30 mouse cellular contexts compared by ENCODE assay signal in the genomic region with DNA sequence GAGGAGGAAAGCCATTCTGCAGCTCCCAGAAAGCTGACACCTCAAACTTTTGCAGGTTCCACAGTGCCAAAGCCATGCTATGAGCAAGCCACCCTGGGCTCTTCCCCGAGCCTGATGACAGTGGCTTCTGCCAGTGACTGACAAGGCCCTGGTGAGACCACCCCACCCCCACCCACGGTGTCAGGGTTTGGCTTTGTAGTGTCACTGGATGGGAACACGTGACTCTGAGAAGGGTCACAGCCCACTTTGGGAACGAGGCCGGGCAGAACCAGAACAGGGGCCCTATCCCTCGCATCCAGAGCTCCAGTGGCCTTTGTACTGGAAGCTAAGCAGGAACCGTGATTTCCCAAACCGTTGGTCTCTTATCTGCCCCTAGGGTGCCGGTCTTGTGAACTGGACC. TPM values are rescaled to one million over a fixed set of nuclear protein-coding genes. Genes with fewer than 3 reads are reported as not detected.
DNase-seq lines count a peak whose midpoint lies in the region; ATAC-seq and TF ChIP-seq lines count a peak whose summit lies in the region.
"Had no signal": no experiment of that assay in that cellular context is flagged by ENCODE, and none has a peak within 500 bp of the region (broad histone marks: within the 10 kb centered on the region; RNA-seq: fewer than 3 reads in every experiment).

No protein-coding gene starts in this region.

- peak overlapping the region; percentile 3; the same call in 1 of the 2 replicates for H3K9ac ChIP-seq in intestine, embryonic 16.5 days (ENCODE audit: low read depth, low read length)
- H3K9ac ChIP-seq in intestine, embryonic 15.5 days = no peak overlapping the region
- H3K9ac ChIP-seq in neural tube, embryonic 13.5 days = no peak overlapping the region
- 0 out of 2 replicates have a peak overlapping the region, but pooled peaks have one; percentile 17 for H3K9ac ChIP-seq in intestine, postnatal 0 days (ENCODE audit: low read depth, low read length)
- H3K9ac ChIP-seq: embryonic facial prominence, embryonic 12.5 days; heart, embryonic 15.5 days; hindbrain, embryonic 14.5 days; liver, embryonic 14.5 days; lung, embryonic 14.5 days; neural tube, embryonic 12.5 days had no signal

- DNase-seq in neural tube, embryonic 10.5 days (ENCODE audit: extremely low spot score, low spot score) = no peak
- no peak for DNase-seq in adrenal gland, adult 18-20 months (ENCODE audit: low spot score in 2 of 2)
- DNase-seq in urinary bladder, postnatal 14 days (ENCODE audit: low spot score) = no peak
- DNase-seq: adrenal gland, postnatal 14 days; cerebellum, adult 11-12 months; cerebellum, adult 9-11 months; embryo, embryonic 11 days; gastrocnemius, postnatal 10 days; heart, postnatal 36 days; kidney, adult 2 months; kidney, postnatal 10 days; layer of hippocampus, postnatal 36 days; liver; lung, embryonic 14.5 days; midbrain, embryonic 14.5 days; right cerebral cortex, postnatal 14 days had no signal

- H3K4me3 ChIP-seq in intestine, embryonic 16.5 days (ENCODE audit: low read length) = no peak overlapping the region
- H3K4me3 ChIP-seq in intestine, embryonic 15.5 days (replicated peaks) = no peak overlapping the region
- H3K4me3 ChIP-seq in neural tube, embryonic 13.5 days = no peak overlapping the region
- no peak overlapping the region for H3K4me3 ChIP-seq in intestine, postnatal 0 days (ENCODE audit: low read depth, low read length)
- H3K4me3 ChIP-seq: embryonic facial prominence, embryonic 12.5 days; forebrain, embryonic 10.5 days; heart, embryonic 15.5 days; neural tube, embryonic 12.5 days had no signal

- peaks cover 58% of the 10 kb centered on the region for H3K4me1 ChIP-seq in intestine, embryonic 16.5 days (ENCODE audit: control insufficient read depth, insufficient read depth, low read length)
- peaks cover 73% of the 10 kb centered on the region for H3K4me1 ChIP-seq in intestine, embryonic 15.5 days (replicated peaks)
- peaks cover 99% of the 10 kb centered on the region for H3K4me1 ChIP-seq in neural tube, embryonic 13.5 days (replicated peaks)
- H3K4me1 ChIP-seq in intestine, postnatal 0 days (replicated peaks; ENCODE audit: control insufficient read depth, insufficient read depth, low read length) = peaks cover 8% of the 10 kb centered on the region

- H3K9me3 ChIP-seq in intestine, embryonic 16.5 days (ENCODE audit: control insufficient read depth, low read length) = no peaks in the 10 kb centered on the region
- no peaks in the 10 kb centered on the region for H3K9me3 ChIP-seq in intestine, embryonic 15.5 days
- no peaks in the 10 kb centered on the region for H3K9me3 ChIP-seq in neural tube, embryonic 13.5 days
- H3K9me3 ChIP-seq in intestine, postnatal 0 days (ENCODE audit: control insufficient read depth) = no peaks in the 10 kb centered on the region
- H3K9me3 ChIP-seq: embryonic facial prominence, embryonic 12.5 days; forebrain, embryonic 10.5 days; heart, embryonic 15.5 days; neural tube, embryonic 12.5 days had no signal

- no peak for TF ChIP-seq CTCF in intestine, postnatal 0 days (IDR thresholded peaks at IDR 0.05; ENCODE audit: low read depth)

- no peak overlapping the region for H3K27ac ChIP-seq in intestine, embryonic 16.5 days (ENCODE audit: low read length)
- H3K27ac ChIP-seq in intestine, embryonic 15.5 days = no peak overlapping the region
- no peak overlapping the region; the same call in 1 of the 2 replicates for H3K27ac ChIP-seq in neural tube, embryonic 13.5 days (replicated peaks)
- no peak overlapping the region for H3K27ac ChIP-seq in intestine, postnatal 0 days (ENCODE audit: low read depth, low read length)
- H3K27ac ChIP-seq: embryonic facial prominence, embryonic 12.5 days; forebrain, embryonic 10.5 days; heart, embryonic 15.5 days; hindbrain, embryonic 14.5 days; liver, embryonic 14.5 days; neural tube, embryonic 12.5 days had no signal

- H3K27me3 ChIP-seq in intestine, embryonic 16.5 days (replicated peaks; ENCODE audit: control insufficient read depth, insufficient read depth, low read length) = no peaks in the 10 kb centered on the region
- no peaks in the 10 kb centered on the region for H3K27me3 ChIP-seq in intestine, embryonic 15.5 days (replicated peaks)
- H3K27me3 ChIP-seq in neural tube, embryonic 13.5 days = no peaks in the 10 kb centered on the region
- H3K27me3 ChIP-seq in intestine, postnatal 0 days (replicated peaks; ENCODE audit: control insufficient read depth, insufficient read depth, low read length) = no peaks in the 10 kb centered on the region
- H3K27me3 ChIP-seq: embryonic facial prominence, embryonic 12.5 days; heart, embryonic 15.5 days; neural tube, embryonic 12.5 days had no signal

- H3K4me2 ChIP-seq in intestine, embryonic 16.5 days (ENCODE audit: low read depth, low read length) = no peak overlapping the region
- no peak overlapping the region for H3K4me2 ChIP-seq in intestine, embryonic 15.5 days (replicated peaks)
- H3K4me2 ChIP-seq in neural tube, embryonic 13.5 days = peak overlapping the region; percentile 27
- H3K4me2 ChIP-seq in intestine, postnatal 0 days (replicated peaks; ENCODE audit: low read depth) = no peak overlapping the region
- H3K4me2 ChIP-seq: embryonic facial prominence, embryonic 12.5 days; heart, embryonic 15.5 days; hindbrain, embryonic 14.5 days; lung, embryonic 14.5 days; neural tube, embryonic 12.5 days had no signal

- no peaks in the 10 kb centered on the region for H3K36me3 ChIP-seq in intestine, embryonic 16.5 days (ENCODE audit: control insufficient read depth, insufficient read depth, low read length)
- no peaks in the 10 kb centered on the region for H3K36me3 ChIP-seq in intestine, embryonic 15.5 days
- no peaks in the 10 kb centered on the region for H3K36me3 ChIP-seq in neural tube, embryonic 13.5 days
- peaks cover 7% of the 10 kb centered on the region; the same call in 1 of the 2 replicates for H3K36me3 ChIP-seq in intestine, postnatal 0 days (ENCODE audit: control insufficient read depth, insufficient read depth)
- H3K36me3 ChIP-seq: embryonic facial prominence, embryonic 12.5 days; forebrain, embryonic 10.5 days; heart, embryonic 15.5 days; neural tube, embryonic 12.5 days had no signal

- 62% methylated on average over 9 of the region's 9 CpGs for WGBS in intestine, embryonic 16.5 days
- 60% methylated on average over 9 of the region's 9 CpGs for WGBS in intestine, embryonic 15.5 days
- WGBS in neural tube, embryonic 13.5 days = 58% methylated on average over 9 of the region's 9 CpGs
- WGBS in intestine, postnatal 0 days = 54% methylated on average over 9 of the region's 9 CpGs

- ATAC-seq in intestine, embryonic 16.5 days = no peak
- no peak for ATAC-seq in intestine, embryonic 15.5 days
- no peak for ATAC-seq in neural tube, embryonic 13.5 days (ENCODE audit: low read depth)
- ATAC-seq in intestine, postnatal 0 days = no peak
- ATAC-seq: forebrain, embryonic 16.5 days had no signal

RNA-seq across cellular contexts. Expression of gene Pmepa1, which starts 6.1 kb away (rescaled TPM):
- 4.4 and 4.6 TPM in 2 replicates for polyA plus RNA-seq in intestine, embryonic 16.5 days (2015; fragmentation: Nextera tagmentation; extraction: Ambion mirVana)
- 5.6 and 5.9 TPM in 2 replicates for polyA plus RNA-seq in intestine, embryonic 15.5 days (2015; fragmentation: Nextera tagmentation; extraction: Ambion mirVana)
- 5.2 and 6.0 TPM in 2 replicates for polyA plus RNA-seq in neural tube, embryonic 13.5 days (2015; fragmentation: Nextera tagmentation; extraction: Ambion mirVana)
- 5.9 and 6.4 TPM in 2 replicates for polyA plus RNA-seq in intestine, postnatal 0 days (2015; fragmentation: Nextera tagmentation; extraction: Ambion mirVana)
- total RNA-seq in adrenal gland, adult 18-20 months (2021) = 10 to 100 TPM; 39.1 to 86.4 TPM
- total RNA-seq: granulocyte monocyte progenitor cell, adult 5-6 weeks had no signal

RNA-seq across cellular contexts. Expression of gene Zbp1, which starts 51.5 kb away (rescaled TPM):
- polyA plus RNA-seq in intestine, embryonic 16.5 days (2015; fragmentation: Nextera tagmentation; extraction: Ambion mirVana) = 0.65 and 1.9 TPM in 2 replicates
- polyA plus RNA-seq in intestine, embryonic 15.5 days (2015; fragmentation: Nextera tagmentation; extraction: Ambion mirVana) = 0.55 and 0.95 TPM in 2 replicates
- 0.22 and 0.40 TPM in 2 replicates for polyA plus RNA-seq in neural tube, embryonic 13.5 days (2015; fragmentation: Nextera tagmentation; extraction: Ambion mirVana)
- 13.9 and 14.0 TPM in 2 replicates for polyA plus RNA-seq in intestine, postnatal 0 days (2015; fragmentation: Nextera tagmentation; extraction: Ambion mirVana)
- total RNA-seq in adrenal gland, adult 18-20 months (2021) = 1 to 10 TPM; 2.7 to 3.5 TPM
- total RNA-seq: left cerebral cortex, postnatal 14 days had no signal
- polyA plus RNA-seq: embryonic facial prominence, embryonic 12.5 days; forebrain, embryonic 10.5 days; forebrain, embryonic 16.5 days; limb, embryonic 11.5 days had no signal

Comparison
In these comparisons a context has a peak if more than half of its experiments do, and no peak if none do; other contexts are left out.
1. H3K9ac ChIP-seq: peak in intestine, embryonic 16.5 days (single experiment) and intestine, postnatal 0 days (single experiment); none in intestine, embryonic 15.5 days (single experiment) and neural tube, embryonic 13.5 days (single experiment).